Mouse (Mus musculus) T-helper 1 cell (primary cell): ENCODE results near the gene Gpr141.

ENCODE experiments used
- in situ Hi-C: fragments of 300-600 bp; cut with MboI, MseI; formaldehyde crosslinking; loops from one replicate; pipeline ENCODE4 v1.15.1; 2025; ENCODE audit warnings: high pct_unique_total_duplicates

Gpr141 gene

GRCm38 (mm10) chr13:19824071-19824470 is at the start of gene Gpr141:
Gene Gpr141, minus strand, starts transcription at chr13:19824257.
- in situ Hi-C loops = no loop called here

GRCm38 (mm10) chr13:19864241-19864640 is 40.2 kb upstream of the Gpr141 start:
- in situ Hi-C loops = no loop called here

GRCm38 (mm10) chr13:19854629-19855333 is 30.7 kb upstream of the Gpr141 start:
- in situ Hi-C loops = no loop called here

- in situ Hi-C loops = no loop called here
These were observed 30.0 kb upstream of the Gpr141 start for GRCm38 (mm10) chr13:19854049-19854448.

- in situ Hi-C loops = no loop called here
These were observed 19.4 kb upstream of the Gpr141 start for GRCm38 (mm10) chr13:19843448-19843847.

- in situ Hi-C loops = no loop called here
These were observed 18.6 kb upstream of the Gpr141 start for GRCm38 (mm10) chr13:19842707-19843106.

GRCm38 (mm10) chr13:19841615-19842014 is 17.6 kb upstream of the Gpr141 start:
- in situ Hi-C loops = no loop called here

GRCm38 (mm10) chr13:19840206-19840605 is 16.1 kb upstream of the Gpr141 start:
- in situ Hi-C loops = no loop called here

- in situ Hi-C loops = no loop called here
These were observed 6.5 kb upstream of the Gpr141 start for GRCm38 (mm10) chr13:19830560-19830959.

- in situ Hi-C loops = no loop called here
These were observed 4.0 kb upstream of the Gpr141 start for GRCm38 (mm10) chr13:19828095-19828494.

- in situ Hi-C loops = no loop called here
These were observed 2.4 kb downstream of the Gpr141 start for GRCm38 (mm10) chr13:19821639-19822038.

- in situ Hi-C loops = no loop called here
These were observed 4.1 kb downstream of the Gpr141 start for GRCm38 (mm10) chr13:19819926-19820325.

GRCm38 (mm10) chr13:19819243-19819642 is 4.8 kb downstream of the Gpr141 start:
- in situ Hi-C loops = no loop called here

- in situ Hi-C loops = no loop called here
These were observed 29.1 kb downstream of the Gpr141 start for GRCm38 (mm10) chr13:19794942-19795341.

- in situ Hi-C loops = no loop called here
These were observed 29.6 kb downstream of the Gpr141 start for GRCm38 (mm10) chr13:19794486-19794885.

- in situ Hi-C loops = no loop called here
These were observed 30.3 kb downstream of the Gpr141 start for GRCm38 (mm10) chr13:19793761-19794160.

GRCm38 (mm10) chr13:19787946-19788345 is 36.1 kb downstream of the Gpr141 start:
- in situ Hi-C loops = loop anchor here (5.0 kb wide), 1 partner anchor 409 kb away; no protein-coding TSS in a partner anchor

- in situ Hi-C loops = loop anchor here (25.0 kb wide), 1 partner anchor 1342 kb away; the partner anchor contains the start of gene Olfr1369-ps1
These were observed 53.9 kb downstream of the Gpr141 start for GRCm38 (mm10) chr13:19770163-19770562.

- in situ Hi-C loops = loop anchor here (25.0 kb wide), 1 partner anchor 1345 kb away; the partner anchor contains the start of gene Olfr1369-ps1
These were observed 56.9 kb downstream of the Gpr141 start for GRCm38 (mm10) chr13:19767202-19767601.

GRCm38 (mm10) chr13:19764276-19764675 is 59.8 kb downstream of the Gpr141 start:
- in situ Hi-C loops = loop anchor here (25.0 kb wide), 1 partner anchor 1348 kb away; the partner anchor contains the start of gene Olfr1369-ps1

- in situ Hi-C loops = loop anchor here (25.0 kb wide), 1 partner anchor 1349 kb away; the partner anchor contains the start of gene Olfr1369-ps1
These were observed 60.8 kb downstream of the Gpr141 start for GRCm38 (mm10) chr13:19763211-19763610.

- in situ Hi-C loops = no loop called here
These were observed 78.3 kb downstream of the Gpr141 start for GRCm38 (mm10) chr13:19745741-19746140.

GRCm38 (mm10) chr13:19744536-19744935 is 79.5 kb downstream of the Gpr141 start:
- in situ Hi-C loops = no loop called here
